Mouse (Mus musculus) stomach, postnatal 0 days (tissue): ENCODE results near the gene Phldb2.

Experiments used
- CTCF ChIP-seq: IDR thresholded peaks from 2 replicates; pipeline ENCODE4 v1.5.1; 2016; ENCODE audit warnings: antibody characterized with exemption, low read depth, mild to moderate bottlenecking, moderate library complexity
- EP300 ChIP-seq: optimal IDR thresholded peaks from 2 replicates; pipeline ENCODE3; 2016; ENCODE audit warnings: antibody characterized with exemption

DNA sequence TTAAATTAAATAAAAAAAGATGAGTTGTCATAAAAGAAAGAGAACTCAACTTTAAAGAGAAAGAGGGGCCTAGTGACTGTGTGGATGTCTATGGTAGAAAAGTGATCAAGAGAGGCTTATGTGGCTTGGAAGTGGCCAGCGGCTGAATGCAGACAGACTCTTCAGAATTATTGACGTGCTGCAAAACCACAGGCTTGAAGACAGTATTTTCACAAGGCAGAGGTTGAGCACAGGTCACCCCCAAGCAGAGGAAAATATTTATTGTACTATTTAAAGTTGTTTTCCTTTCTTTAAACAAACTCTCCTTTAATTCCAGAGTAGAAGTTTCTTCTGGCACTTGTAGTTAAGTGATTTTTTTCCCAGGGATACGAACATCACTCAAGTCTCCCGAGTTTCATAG is 63.8 kb downstream of the Phldb2 start:
- TF ChIP-seq CTCF: no peak
- no peak for TF ChIP-seq EP300
